Mouse (Mus musculus) spleen, adult 2 months (tissue): ENCODE data around the gene Gm28043.

Experiments
- CTCF ChIP-seq: fragments of 200-500 bp; IDR thresholded peaks from 2 replicates; pipeline ENCODE4 v1.5.1; 2011; ENCODE audit warnings: mild to moderate bottlenecking, inconsistent platforms; ENCODE audit not compliant: insufficient read depth, insufficient read length, insufficient replicate concordance; ENCODE audit errors: extremely low read depth
- POLR2A ChIP-seq: fragments of 200-500 bp; IDR thresholded peaks from 2 replicates; pipeline ENCODE4 v1.6.1; 2011; ENCODE audit warnings: low read depth, low read length, inconsistent platforms

DNA sequence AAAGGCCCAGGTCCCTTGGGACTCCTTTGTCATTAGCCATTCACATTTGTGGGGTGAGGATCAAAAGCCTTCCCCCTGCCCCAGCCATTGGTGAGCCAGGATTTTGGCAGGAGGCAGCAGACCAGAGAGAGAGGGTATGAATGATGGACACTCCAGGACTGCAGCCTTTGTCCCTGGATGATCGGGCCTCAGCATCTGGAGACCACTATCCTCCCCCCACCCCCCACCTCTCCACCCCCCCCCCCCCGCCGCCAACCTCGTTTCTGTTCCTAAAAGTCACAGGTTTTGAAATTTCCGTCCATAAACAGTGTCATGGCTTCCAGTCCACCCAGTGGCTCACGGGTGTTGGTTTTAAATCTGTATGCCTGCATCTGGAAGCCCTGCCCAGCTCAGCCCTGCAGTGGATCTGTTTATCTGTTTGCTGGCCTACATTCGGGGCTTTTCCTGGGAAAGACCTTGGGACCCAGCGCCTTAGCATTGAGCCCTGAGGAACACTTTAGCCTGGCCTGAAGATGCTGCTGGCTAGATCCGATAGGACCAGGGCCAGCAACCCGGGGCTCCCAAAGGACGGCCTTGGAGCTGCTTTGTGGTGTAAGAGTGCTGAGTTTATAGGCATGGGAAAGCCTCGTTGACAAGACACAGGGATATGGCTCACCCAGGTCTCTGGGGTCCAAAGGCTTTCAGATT is 116.7 kb downstream of the Gm28043 start:
- no peak for TF ChIP-seq POLR2A
- no peak for TF ChIP-seq CTCF
